Mouse (Mus musculus) heart, postnatal 10 days (tissue): ENCODE data around the gene Cdh12. TPM values are rescaled to one million over a fixed set of nuclear protein-coding genes. Genes with fewer than 3 reads are reported as not detected.

Experiments used
- DNase-seq, 2 experiments: peaks; one replicate each; pipeline ENCODE4 v3.0.0; 2021
- intact Hi-C: fragments of 180-260 bp; cut with DNase I; formaldehyde crosslinking; loops from one replicate; pipeline ENCODE4 v1.15.1; 2025
- total RNA-seq, 2 experiments: library from RNA; stranded (reverse); gene quantifications; 2 replicates each; pipeline ENCODE4 v1.2.3; 2021

The Cdh12 gene
- total RNA-seq, 2 experiments from 2014 or later, result 0.05 TPM; not detected in 1

DNA sequence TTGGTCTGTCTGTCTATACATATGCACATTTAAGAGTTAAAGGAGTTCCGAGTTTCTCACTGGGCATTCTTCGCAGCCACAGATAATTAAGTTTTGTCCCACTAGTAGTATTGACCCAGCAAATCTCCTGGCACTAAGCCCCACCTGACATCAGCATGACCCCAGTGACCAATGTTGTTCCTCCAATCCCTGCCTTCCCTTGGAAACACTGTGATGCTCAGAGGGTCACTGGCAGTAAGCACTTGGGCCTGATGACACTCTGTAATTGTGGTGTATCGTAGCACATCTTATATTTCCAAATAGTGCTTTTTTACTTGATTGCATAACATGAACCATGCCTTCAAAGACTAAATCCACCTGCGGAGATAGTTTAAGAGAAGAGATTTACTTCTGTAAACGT is 235.1 kb downstream of the Cdh12 start:
- no peak for DNase-seq
- intact Hi-C loops, result no loop called here

DNA sequence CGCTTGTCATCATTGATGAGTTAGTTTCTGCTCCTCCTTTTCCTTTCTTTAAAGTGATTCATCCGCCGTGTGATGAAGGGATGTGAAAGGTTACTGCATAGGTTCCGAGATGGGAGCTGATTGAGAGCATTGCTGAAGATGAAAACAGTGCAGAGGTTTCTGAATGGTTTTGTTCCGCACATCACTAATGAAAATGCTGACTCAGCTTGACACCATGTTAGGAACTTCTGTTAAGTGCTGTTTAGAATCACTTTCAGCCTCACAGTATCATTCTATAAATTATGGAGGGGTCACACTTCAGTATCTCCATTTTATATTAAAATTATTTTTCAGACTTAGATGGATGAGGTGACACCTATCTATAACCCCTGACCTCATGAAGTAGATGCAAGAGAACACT is 247.2 kb downstream of the Cdh12 start:
- intact Hi-C loops, result no loop called here
- no peak for DNase-seq

DNA sequence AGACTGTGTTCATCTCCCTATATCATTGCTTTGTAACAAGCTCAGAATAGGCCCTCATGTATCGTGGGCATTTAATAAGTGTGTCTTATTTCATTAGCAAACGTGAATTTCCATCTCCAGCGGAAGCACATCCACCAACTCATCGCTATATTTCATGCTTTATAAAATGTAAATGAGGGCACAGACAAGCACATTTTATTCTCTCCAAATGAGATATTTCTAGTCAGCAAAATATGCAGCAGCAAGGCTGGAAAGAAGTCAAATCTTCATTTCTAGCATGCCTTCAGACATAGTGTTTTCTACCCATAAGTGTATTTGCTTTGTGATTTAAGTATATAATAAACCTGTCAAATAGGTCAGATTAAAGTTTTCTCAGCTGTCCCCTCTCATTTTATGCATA is 262.8 kb downstream of the Cdh12 start:
- intact Hi-C loops, result no loop called here
- DNase-seq, result no peak

GRCm38 (mm10) chr15:20772289-20772688 is 323.2 kb downstream of the Cdh12 start:
- intact Hi-C loops, result no loop called here
- DNase-seq, result no peak

GRCm38 (mm10) chr15:20773423-20773822 is 324.4 kb downstream of the Cdh12 start:
- DNase-seq, result no peak
- intact Hi-C loops, result no loop called here

DNA sequence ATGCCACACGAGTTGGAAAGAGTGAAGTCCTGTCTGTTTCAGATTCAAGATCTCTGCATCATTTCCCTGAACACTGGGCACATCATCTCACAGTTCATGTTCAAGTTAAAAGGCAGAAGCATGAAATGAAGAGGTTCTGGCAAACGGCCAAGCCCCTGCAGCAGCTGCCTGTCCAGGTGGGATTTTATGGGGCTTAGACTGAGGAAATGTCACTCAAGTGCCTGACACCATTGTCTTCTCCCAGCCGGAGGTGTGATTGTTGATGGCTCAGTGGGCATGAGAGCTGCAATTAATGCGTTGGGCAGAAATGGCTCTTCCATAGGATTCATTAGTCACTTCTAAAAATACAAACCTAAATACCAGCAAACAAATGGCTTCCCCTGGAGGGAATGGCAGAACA is 347.9 kb downstream of the Cdh12 start:
- no peak for DNase-seq
- intact Hi-C loops, result no loop called here

DNA sequence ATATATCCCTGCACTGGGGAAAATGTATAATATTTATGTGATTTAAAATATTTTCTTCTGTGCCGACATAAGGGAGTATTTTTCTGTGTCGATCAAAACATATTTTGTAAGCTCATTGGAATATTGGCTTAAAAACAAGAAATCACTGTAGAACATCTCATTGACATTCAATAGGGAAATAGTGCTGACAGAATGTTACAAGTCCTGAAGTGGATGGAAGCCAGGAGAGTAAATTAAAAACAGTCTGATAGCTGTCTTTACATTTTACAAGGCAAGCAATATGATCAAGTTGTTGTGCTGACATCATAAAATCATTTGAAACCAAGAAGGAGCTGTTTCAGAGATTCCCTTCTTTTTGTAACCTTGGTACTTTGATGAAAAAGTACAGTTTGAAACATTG is 349.5 kb downstream of the Cdh12 start:
- no peak for DNase-seq
- intact Hi-C loops, result no loop called here

GRCm38 (mm10) chr15:20835887-20836286 is 386.8 kb downstream of the Cdh12 start:
- intact Hi-C loops, result no loop called here
- DNase-seq, result no peak

GRCm38 (mm10) chr15:20836991-20837390 is 387.9 kb downstream of the Cdh12 start:
- no peak for DNase-seq

GRCm38 (mm10) chr15:20841479-20841878 is 392.4 kb downstream of the Cdh12 start:
- intact Hi-C loops, result no loop called here
- no peak for DNase-seq

More at GRCm38 (mm10) chr15:20836991-20837390, 387.9 kb downstream of the Cdh12 start:
- intact Hi-C loops, result no loop called here

DNA sequence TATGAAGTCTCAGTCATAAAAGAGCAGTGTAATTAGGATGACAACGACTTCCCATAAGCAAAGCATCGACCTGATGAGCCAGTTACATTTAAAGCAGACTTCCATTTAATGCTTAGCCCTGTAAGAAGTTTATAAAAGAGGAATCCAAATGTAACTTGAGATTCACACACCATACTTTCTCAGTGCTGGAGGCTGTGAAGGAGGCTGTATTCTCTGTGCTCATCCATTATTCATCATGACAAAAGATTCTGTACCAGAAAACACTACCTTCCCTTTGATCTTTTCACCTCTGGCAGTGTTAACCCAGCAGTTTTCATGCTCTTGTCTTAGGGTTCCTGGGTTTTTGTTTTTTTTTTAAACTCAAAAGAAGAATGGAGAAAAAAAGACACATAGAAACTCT is 414.0 kb downstream of the Cdh12 start:
- DNase-seq, result no peak
- intact Hi-C loops, result no loop called here

GRCm38 (mm10) chr15:20872518-20872917 is 423.5 kb downstream of the Cdh12 start:
- intact Hi-C loops, result no loop called here
- DNase-seq, result no peak

DNA sequence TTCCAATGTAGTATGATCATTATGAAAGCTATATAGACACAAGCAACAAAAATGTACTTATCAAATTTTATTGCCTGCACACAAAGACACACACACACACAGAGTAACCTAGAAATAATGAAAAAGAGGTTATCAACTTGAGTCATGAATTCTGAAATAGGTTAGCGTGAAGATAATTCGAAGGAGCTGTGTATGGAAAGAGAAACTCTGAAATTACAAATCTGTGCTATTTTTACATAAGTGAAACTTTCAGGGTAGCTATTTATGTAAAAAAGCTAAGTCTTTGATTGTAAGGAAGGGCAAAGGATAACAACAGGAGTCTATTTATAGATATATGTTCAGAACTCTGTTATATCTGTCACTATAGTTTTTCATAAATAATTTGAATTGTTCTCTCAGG is 427.9 kb downstream of the Cdh12 start:
- DNase-seq, result no peak

DNA sequence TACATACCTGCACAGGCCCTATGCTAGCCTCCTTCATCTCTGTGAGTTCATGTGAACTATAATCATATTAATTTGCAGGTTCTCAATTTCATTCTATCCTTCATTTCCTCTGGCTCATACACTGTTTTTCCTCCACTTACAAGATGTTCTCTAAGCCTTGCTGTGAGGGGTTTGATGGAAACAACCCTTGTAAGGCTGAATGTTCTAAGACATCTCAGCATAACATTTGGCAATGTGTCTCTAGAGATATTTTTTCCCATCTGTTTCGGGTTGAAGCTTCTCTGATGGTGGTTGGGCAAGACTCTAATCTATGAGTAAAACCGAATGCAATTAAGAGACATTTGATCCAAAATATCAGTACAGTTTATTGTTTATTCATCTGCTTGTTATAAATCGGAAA is 444.4 kb downstream of the Cdh12 start:
- intact Hi-C loops, result no loop called here
- no peak for DNase-seq

More for the DNA sequence above, 427.9 kb downstream of the Cdh12 start:
- intact Hi-C loops, result no loop called here

DNA sequence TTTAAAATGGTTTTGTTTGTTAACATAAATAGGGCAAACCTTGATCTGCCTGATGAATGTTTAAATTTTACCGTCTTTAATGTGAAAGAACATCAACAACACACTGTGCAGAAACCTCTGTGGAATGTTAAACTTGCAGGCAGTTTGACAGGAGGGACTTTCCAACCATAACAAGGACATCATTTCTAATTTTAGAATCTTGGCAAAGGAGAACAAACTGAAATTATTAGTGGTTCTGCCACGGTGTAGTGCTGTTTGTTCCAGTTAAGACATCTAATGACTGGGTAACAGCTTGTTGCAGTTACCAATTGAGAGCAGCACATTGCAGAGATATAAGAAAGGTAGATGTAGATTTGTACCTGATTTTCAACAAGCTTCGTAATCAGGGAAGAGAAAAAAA is 453.5 kb downstream of the Cdh12 start:
- intact Hi-C loops, result no loop called here
- peak; percentile 24 to 28 for DNase-seq

- DNase-seq, result no peak
- intact Hi-C loops, result no loop called here
Measured at GRCm38 (mm10) chr15:20928221-20928620, 479.2 kb downstream of the Cdh12 start.

DNA sequence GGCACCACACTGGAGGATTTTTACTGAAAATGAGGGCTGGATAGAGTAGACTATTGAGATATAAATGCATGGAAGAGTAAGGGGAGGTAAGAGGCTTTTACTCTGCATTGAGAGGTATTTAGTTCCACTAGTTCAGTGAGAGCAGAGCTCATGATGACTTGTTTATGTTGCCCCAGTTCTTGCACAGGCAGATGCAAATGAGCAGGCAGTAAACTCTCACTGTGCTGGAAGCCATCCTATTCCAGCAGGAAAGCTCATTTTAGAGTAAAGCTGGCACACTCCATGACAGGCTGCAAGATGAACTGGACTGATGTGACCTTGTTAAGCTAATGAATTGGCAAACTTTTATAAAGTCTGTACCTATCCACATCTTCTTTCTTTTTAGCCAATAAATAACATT is 494.9 kb downstream of the Cdh12 start:
- no peak for DNase-seq
- intact Hi-C loops, result no loop called here

DNA sequence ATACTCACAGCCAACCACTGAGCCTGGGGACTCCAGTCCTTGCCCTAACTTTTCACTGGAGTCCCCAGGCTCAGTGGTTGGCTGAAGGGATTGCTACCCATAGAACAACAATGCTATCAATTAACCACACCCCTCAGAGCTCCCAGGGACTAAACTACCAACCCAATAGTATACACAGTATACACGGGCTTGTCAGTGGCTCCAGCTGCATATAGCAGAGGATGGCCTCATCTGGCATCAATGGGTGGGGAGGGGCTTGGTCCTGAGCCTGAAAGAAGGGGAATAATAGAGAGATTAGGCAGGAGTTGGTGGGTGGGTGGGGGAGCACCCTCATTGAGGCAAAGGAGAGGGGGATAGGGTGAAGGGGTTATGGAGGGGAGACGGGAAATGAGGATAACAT is 518.4 kb downstream of the Cdh12 start:
- intact Hi-C loops, result no loop called here
- DNase-seq, result no peak

GRCm38 (mm10) chr15:20971041-20971440 is 522.0 kb downstream of the Cdh12 start:
- intact Hi-C loops, result no loop called here
- no peak for DNase-seq

DNA sequence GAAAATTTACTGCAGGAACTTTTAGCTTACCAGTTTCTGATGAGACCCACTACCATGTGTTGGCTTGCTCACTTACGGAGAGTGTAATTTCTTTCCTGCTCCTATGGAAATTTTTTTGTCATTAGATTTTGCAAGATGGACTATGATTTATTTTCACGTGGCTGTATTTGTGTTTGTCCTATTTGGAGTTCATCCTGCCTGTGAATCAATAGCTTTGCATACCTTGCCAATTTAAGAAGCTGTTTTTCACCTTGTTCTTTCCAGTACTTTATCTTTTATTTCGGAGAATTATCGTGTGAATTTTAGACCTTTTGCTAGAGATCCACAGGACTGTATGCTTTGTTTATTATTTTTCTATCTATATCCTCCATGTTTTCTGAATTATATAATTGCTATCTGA is 551.5 kb downstream of the Cdh12 start:
- intact Hi-C loops, result no loop called here
- DNase-seq, result no peak

DNA sequence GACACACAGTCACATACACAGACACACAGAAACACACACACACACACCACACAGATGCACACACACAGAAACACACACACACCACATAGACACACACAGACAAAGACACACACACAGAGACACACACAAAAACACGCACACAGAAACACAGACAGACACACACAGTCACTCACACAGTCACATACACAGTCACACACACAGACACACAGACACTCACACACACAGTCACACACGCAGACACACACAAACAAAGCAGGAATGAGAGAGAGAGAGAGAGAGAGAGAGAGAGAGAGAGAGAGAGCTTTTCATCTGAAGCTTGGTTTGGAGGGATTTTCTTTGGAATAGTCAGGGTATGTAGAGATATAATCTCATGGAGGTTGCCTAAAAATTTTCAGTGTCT is 558.9 kb downstream of the Cdh12 start:
- intact Hi-C loops, result no loop called here
- no peak for DNase-seq

DNA sequence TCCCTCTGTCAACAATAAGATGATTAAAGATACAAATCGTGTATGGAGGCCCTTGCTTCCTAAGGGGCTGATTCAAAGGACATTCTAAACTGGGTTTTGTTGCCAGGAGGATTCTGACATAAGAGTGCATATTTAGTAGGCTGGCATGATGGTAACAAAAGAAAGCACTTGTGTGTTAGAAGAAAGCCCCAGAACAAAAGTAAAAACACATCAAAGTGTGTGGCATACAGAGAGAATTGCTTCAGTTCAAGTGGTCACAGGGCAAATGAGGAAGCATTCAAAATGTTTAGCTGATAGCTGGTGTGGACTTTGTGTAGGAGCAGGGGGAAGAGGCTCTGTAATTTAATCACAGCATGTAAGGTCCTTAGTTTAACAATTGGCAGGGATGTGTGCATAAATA is 559.4 kb downstream of the Cdh12 start:
- intact Hi-C loops, result no loop called here
- peak in 1 of 2 experiments; percentile 0 for DNase-seq

GRCm38 (mm10) chr15:21008969-21009368 is 559.9 kb downstream of the Cdh12 start:
- intact Hi-C loops, result no loop called here
- DNase-seq, result peak; percentile 46 to 65

DNA sequence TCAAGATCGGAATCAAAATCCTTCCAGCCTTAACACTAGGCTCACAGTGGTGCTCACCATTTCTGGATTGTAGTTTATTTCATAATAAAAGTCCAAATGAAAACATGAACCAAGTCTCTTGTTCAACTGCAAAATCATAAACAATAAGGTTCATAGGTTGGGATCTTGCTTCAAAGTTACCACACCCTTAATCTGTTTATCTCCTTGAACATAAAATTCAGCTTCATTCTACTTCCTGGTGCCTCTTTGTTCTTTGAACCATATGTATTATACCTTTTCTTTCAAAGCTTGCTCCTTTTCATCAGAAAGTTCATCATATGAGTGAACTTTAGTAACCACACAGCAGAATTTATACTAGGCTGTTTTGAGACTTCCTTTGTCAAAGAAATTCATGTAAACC is 614.6 kb downstream of the Cdh12 start:
- intact Hi-C loops, result no loop called here
- no peak for DNase-seq
